Mouse (Mus musculus) macrophage (primary cell): ENCODE results near the gene Hoxb4. TPM values are rescaled to one million over a fixed set of nuclear protein-coding genes. Genes with fewer than 3 reads are reported as not detected.

ENCODE experiments used
- H3K27ac ChIP-seq: fragments of 350-480 bp; formaldehyde crosslinking; 2 replicates; pipeline ENCODE4 v1.9.0; 2021
- H3K36me3 ChIP-seq: fragments of 350-480 bp; formaldehyde crosslinking; 2 replicates; pipeline ENCODE4 v1.9.0; 2021; ENCODE audit errors: inconsistent target
- H3K4me3 ChIP-seq: fragments of 350-480 bp; formaldehyde crosslinking; 2 replicates; pipeline ENCODE4 v1.9.0; 2021; ENCODE audit errors: inconsistent target
- H3K79me2 ChIP-seq: fragments of 350-480 bp; formaldehyde crosslinking; 2 replicates; pipeline ENCODE4 v1.9.0; 2021; ENCODE audit errors: inconsistent target
- WGBS: methylation state at CpG from one replicate; pipeline ENCODE4 v1.1.7; 2026; ENCODE audit warnings: inconsistent platforms; ENCODE audit not compliant: missing documents; 5-methylcytosine and 5-hydroxymethylcytosine counted together
- polyA plus RNA-seq: library from polyadenylated mRNA; stranded (reverse); fragments of 250-400 nt; gene quantifications from 3 replicates; pipeline ENCODE4 v1.2.4, GENCODE M21; 2018; ENCODE audit warnings: inconsistent platforms

The Hoxb4 gene
- polyA plus RNA-seq, 1 experiment from 2014 or later, result 4.1 TPM

GRCm38 (mm10) chr11:96350341-96350624 lies 32.2 kb downstream of the Hoxb4 start, which contains the start of gene Hoxb2:
Hoxb2 (plus strand) TSS chr11:96350525.
- H3K79me2 ChIP-seq, result no peaks in the 10 kb centered on the region
- no peak within 1 kb of the TSS for H3K4me3 ChIP-seq
- WGBS, result 92% methylated on average over 2 of the region's 2 CpGs
- H3K36me3 ChIP-seq, result no peaks in the 10 kb centered on the region
- no peak within 1 kb of the TSS for H3K27ac ChIP-seq

DNA sequence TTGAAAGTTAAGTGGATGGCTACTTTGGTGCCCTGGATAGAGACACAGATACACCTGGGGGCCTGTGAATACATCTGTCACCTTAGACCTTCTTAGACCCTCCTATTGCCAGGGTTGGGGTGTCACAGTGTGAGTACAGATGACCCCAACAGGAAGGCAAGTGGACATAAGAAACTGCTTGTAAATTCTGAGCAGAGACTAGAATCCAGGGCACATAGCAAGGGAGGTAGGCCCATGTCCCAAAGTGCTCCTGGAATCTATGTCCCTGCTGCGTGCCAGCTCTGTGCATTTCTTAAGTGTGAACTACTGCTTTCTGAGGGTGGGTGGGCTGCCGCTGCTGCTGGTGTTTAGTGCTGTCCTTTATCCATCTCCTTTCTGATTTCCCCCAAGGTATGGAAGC lies 32.7 kb downstream of the Hoxb4 start:
- Histone ChIP-seq H3K36me3 (no peaks in the 10 kb centered on the region), H3K79me2 (no peaks in the 10 kb centered on the region), H3K4me3 (no peak overlapping the region), H3K27ac (no peak overlapping the region)
- 92% methylated on average over 2 of the region's 2 CpGs for WGBS

GRCm38 (mm10) chr11:96351312-96351711 lies 33.2 kb downstream of the Hoxb4 start:
- Histone ChIP-seq H3K27ac (no peak overlapping the region), H3K36me3 (no peaks in the 10 kb centered on the region), H3K79me2 (no peaks in the 10 kb centered on the region), H3K4me3 (no peak overlapping the region)
- WGBS, result 73% methylated on average over 5 of the region's 11 CpGs

GRCm38 (mm10) chr11:96351831-96352230 lies 33.8 kb downstream of the Hoxb4 start:
- Histone ChIP-seq H3K27ac (no peak overlapping the region), H3K4me3 (no peak overlapping the region), H3K79me2 (no peaks in the 10 kb centered on the region), H3K36me3 (no peaks in the 10 kb centered on the region)
- WGBS, result 6% methylated on average over 22 of the region's 22 CpGs

DNA sequence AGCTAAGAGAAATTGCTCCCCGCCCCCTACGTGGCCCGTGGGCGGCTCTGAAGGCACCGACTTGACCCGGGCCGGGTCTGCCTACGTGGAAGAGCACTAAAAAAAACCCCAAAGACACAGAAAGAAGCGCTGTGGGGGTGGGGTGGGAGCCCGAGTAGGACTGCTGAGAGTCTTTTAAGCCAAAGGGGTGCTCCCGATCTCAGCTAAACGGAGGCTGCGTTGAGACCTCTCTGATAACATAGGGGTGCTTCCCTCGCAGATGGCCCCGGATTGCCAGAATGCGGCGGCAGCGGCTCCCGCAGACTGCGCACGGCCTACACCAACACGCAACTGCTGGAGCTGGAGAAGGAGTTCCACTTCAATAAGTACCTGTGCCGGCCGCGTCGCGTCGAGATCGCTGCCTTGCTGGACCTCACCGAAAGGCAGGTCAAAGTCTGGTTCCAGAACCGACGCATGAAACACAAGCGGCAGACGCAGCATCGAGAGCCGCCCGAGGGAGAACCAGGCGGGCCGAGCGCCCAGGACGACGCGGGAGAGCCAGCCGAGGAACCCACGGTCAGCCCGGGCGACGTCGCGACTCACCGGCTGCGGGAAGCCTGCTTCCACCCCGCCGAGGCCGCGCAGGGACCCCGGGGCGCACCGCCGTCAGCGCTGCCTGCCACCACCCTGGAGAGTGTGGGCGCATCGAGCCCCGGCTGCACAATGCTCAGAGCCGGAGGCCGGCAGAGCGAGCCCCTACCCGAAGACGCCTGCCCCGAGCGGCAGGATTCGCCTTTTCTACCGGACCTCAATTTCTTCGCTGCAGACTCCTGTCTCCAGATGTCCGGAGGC lies 34.8 kb downstream of the Hoxb4 start:
- H3K4me3 ChIP-seq, result no peak overlapping the region
- no peaks in the 10 kb centered on the region for H3K36me3 ChIP-seq
- WGBS, result 2% methylated on average over 75 of the region's 75 CpGs
- no peak overlapping the region for H3K27ac ChIP-seq
- no peaks in the 10 kb centered on the region for H3K79me2 ChIP-seq

DNA sequence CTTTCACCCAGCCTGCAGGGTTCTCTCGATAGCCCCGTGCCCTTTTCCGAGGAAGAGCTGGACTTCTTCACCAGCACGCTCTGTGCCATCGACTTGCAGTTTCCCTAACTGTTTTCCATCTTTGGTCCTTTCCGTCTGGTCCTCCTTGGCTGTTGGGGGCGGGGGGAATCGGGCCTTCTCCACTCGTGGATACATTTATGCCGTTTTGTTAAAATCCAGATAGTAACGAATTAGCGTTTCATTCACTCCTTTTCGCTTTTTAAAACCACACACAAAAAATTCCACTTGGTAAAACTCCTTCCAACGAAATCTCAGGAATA lies 35.4 kb downstream of the Hoxb4 start:
- WGBS, result 26% methylated on average over 14 of the region's 14 CpGs
- H3K79me2 ChIP-seq, result no peaks in the 10 kb centered on the region
- no peak overlapping the region for H3K27ac ChIP-seq
- no peaks in the 10 kb centered on the region for H3K36me3 ChIP-seq
- no peak overlapping the region for H3K4me3 ChIP-seq

GRCm38 (mm10) chr11:96353939-96354338 lies 35.9 kb downstream of the Hoxb4 start:
- 82% methylated on average over 8 of the region's 8 CpGs for WGBS

GRCm38 (mm10) chr11:96354376-96354775 lies 36.3 kb downstream of the Hoxb4 start:
- no peak overlapping the region for H3K27ac ChIP-seq
- 25% methylated on average over 25 of the region's 25 CpGs for WGBS
- H3K4me3 ChIP-seq, result no peak overlapping the region
- no peaks in the 10 kb centered on the region for H3K36me3 ChIP-seq
- no peaks in the 10 kb centered on the region for H3K79me2 ChIP-seq

More at GRCm38 (mm10) chr11:96353939-96354338, 35.9 kb downstream of the Hoxb4 start:
- H3K4me3 ChIP-seq, result no peak overlapping the region
- no peaks in the 10 kb centered on the region for H3K79me2 ChIP-seq
- no peaks in the 10 kb centered on the region for H3K36me3 ChIP-seq
- no peak overlapping the region for H3K27ac ChIP-seq

DNA sequence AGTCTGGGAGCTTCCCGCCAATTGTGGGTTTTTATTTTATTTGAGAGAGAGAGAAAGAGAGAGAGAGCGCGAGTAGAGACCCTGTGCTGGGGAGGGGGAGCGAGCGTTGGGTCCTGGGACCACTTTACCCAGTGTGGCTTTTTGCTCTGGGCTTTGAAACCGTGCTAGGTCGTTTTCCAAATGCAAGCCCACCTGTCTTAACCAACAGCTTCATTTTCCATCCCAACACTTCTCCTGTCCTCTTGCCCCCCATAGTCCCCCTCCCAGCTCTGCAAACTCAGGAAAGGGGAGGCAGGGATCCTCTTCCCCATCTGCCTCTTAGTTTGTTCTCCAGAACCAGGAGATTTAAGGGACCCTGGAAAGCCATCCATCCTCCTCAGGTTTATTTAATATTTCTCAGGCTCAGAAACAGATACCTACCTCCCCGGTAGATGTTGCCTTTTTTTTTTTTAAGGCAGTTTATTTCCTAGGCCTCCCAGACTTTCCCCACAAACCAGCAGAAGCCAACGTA lies 36.8 kb downstream of the Hoxb4 start:
- Histone ChIP-seq H3K4me3 (no peak overlapping the region), H3K36me3 (no peaks in the 10 kb centered on the region), H3K27ac (no peak overlapping the region), H3K79me2 (no peaks in the 10 kb centered on the region)
- 60% methylated on average over 8 of the region's 9 CpGs for WGBS

- WGBS, result 54% methylated on average over 5 of the region's 5 CpGs
- Histone ChIP-seq H3K36me3 (no peaks in the 10 kb centered on the region), H3K4me3 (no peak overlapping the region), H3K79me2 (no peaks in the 10 kb centered on the region), H3K27ac (no peak overlapping the region)
Measured at GRCm38 (mm10) chr11:96363807-96364206, 45.7 kb downstream of the Hoxb4 start.

DNA sequence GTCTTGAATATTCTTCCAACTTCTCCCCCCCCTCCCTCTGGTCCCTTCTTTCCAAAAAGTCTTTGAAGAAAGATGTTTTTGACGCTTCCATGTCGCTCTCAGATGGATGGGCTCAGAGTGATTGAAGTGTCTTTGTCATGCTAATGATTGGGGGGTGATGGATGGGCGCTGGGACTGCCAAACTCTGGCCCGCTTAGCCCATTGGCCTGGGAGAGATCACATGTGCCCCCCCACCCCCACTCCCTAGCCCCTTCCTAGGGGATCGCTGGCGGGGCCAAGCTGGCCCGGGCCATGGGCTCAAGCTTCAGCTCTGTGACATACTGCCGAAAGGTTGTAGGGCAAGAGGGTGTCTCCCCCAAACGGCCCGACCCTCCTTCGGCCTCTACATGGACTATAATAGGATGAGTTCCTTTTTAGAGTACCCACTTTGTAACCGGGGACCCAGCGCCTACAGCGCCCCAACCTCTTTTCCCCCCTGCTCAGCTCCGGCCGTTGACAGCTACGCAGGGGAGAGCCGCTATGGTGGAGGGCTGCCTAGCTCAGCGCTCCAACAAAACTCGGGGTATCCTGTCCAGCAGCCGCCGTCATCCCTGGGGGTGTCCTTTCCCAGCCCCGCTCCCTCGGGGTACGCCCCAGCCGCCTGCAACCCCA lies 47.5 kb downstream of the Hoxb4 start, which contains the start of gene Hoxb1:
Hoxb1 (plus strand) TSS at position 312 of the 651 bp plus-strand sequence.
- no peak within 1 kb of the TSS for H3K4me3 ChIP-seq
- H3K79me2 ChIP-seq, result no peaks in the 10 kb centered on the region
- WGBS, result 14% methylated on average over 26 of the region's 26 CpGs
- no peaks in the 10 kb centered on the region for H3K36me3 ChIP-seq
- H3K27ac ChIP-seq, result no peak within 1 kb of the TSS

DNA sequence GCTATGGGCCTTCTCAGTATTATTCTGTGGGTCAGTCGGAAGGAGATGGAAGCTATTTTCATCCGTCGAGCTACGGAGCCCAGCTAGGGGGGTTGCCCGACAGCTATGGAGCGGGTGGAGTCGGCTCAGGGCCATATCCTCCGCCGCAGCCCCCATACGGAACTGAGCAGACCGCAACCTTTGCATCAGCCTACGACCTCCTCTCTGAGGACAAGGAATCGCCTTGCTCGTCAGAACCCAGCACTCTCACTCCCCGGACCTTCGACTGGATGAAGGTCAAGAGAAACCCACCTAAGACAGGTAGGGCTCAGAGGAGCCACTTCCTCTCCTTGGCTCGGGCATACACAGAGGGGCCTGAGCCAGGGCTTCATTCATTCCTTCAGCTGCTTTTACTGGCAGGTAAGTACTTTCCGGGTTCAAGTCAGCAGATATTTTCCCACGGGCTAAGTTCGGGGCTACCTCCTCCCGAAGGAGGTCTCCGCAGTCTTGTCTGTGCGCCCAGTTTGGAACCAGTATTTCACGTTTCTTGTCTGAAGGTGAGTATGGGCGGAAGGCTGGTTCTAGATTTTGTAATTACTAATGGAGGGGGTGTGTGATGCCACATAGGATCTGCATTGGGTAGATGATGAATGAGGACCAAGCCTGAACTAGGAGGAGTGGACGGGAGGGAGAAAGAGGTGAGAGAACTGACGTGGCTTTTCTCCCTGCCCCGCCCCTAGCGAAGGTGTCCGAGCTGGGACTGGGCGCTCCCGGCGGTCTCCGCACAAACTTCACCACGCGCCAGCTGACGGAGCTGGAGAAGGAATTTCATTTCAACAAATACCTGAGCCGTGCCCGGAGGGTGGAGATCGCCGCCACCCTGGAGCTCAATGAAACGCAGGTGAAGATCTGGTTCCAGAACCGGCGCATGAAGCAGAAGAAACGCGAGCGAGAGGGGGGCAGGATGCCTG lies 48.3 kb downstream of the Hoxb4 start:
- no peaks in the 10 kb centered on the region for H3K79me2 ChIP-seq
- H3K4me3 ChIP-seq, result no peak overlapping the region
- H3K36me3 ChIP-seq, result no peaks in the 10 kb centered on the region
- 10% methylated on average over 47 of the region's 47 CpGs for WGBS
- no peak overlapping the region for H3K27ac ChIP-seq

- Histone ChIP-seq H3K79me2 (no peaks in the 10 kb centered on the region), H3K27ac (no peak overlapping the region), H3K36me3 (no peaks in the 10 kb centered on the region), H3K4me3 (no peak overlapping the region)
- 71% methylated on average over 6 of the region's 6 CpGs for WGBS
Measured at GRCm38 (mm10) chr11:96367141-96367540, 49.1 kb downstream of the Hoxb4 start.

GRCm38 (mm10) chr11:96368686-96369085 lies 50.6 kb downstream of the Hoxb4 start:
- Histone ChIP-seq H3K27ac (no peak overlapping the region), H3K36me3 (no peaks in the 10 kb centered on the region), H3K79me2 (no peaks in the 10 kb centered on the region), H3K4me3 (no peak overlapping the region)
- WGBS, result 56% methylated on average over 5 of the region's 5 CpGs
